Mouse (Mus musculus) ES-E14 (cell line): ENCODE results near the gene Defb36. TPM values are rescaled to one million over a fixed set of nuclear protein-coding genes. Genes with fewer than 3 reads are reported as not detected.

Experiments used
- DNase-seq: peaks from one replicate; pipeline ENCODE4 v3.0.0-alpha.2; 2013; ENCODE audit warnings: low read depth, low spot score
- H3K27ac ChIP-seq: 2 replicates; pipeline ENCODE4 v1.5.1; 2012; ENCODE audit warnings: low read depth, mild to moderate bottlenecking, low read length, moderate library complexity, mixed read lengths; ENCODE audit not compliant: poor library complexity, insufficient read depth, severe bottlenecking
- H3K36me3 ChIP-seq: 2 replicates; pipeline ENCODE4 v1.6.1; 2012; ENCODE audit warnings: mild to moderate bottlenecking, low read length, moderate library complexity, mixed read lengths; ENCODE audit not compliant: control insufficient read depth, poor library complexity, insufficient read depth, severe bottlenecking
- H3K4me1 ChIP-seq, 2 experiments: fragments of 150-350 bp in 1 of 2; sonication (generic) in 1 of 2; 2 replicates each; pipeline ENCODE4 v1.6.1; 2012; ENCODE audit warnings: low read length in 2 of 2, mild to moderate bottlenecking in 1 of 2, mixed read lengths in 1 of 2; ENCODE audit not compliant: control insufficient read depth in 2 of 2, insufficient read depth in 2 of 2, poor library complexity in 1 of 2
- H3K4me3 ChIP-seq, 2 experiments: fragments of 150-350 bp in 1 of 2; sonication (generic) in 1 of 2; 2 replicates each; pipeline ENCODE4 v1.5.1; 2012; ENCODE audit warnings: low read length in 2 of 2, low read depth in 1 of 2, mild to moderate bottlenecking in 1 of 2, mixed read lengths in 1 of 2; ENCODE audit not compliant: insufficient read depth in 1 of 2, poor library complexity in 1 of 2, severe bottlenecking in 1 of 2
- H3K9ac ChIP-seq: 2 replicates; pipeline ENCODE4 v1.6.1; 2012; ENCODE audit warnings: low read depth, mild to moderate bottlenecking, low read length, mixed read lengths; ENCODE audit not compliant: poor library complexity, insufficient read depth, severe bottlenecking
- H3K9me3 ChIP-seq: fragments of 150-350 bp; sonication (generic); 2 replicates; pipeline ENCODE4 v1.6.1; 2012; ENCODE audit warnings: low read depth, mild to moderate bottlenecking, low read length; ENCODE audit not compliant: control insufficient read depth, insufficient read depth
- CHD2 ChIP-seq: IDR thresholded peaks from 2 replicates; pipeline ENCODE4 v1.6.1; 2014; ENCODE audit warnings: mild to moderate bottlenecking, low read depth, low read length, inconsistent platforms
- HCFC1 ChIP-seq: IDR thresholded peaks from 2 replicates; pipeline ENCODE4 v1.6.1; 2012; ENCODE audit warnings: low read length, inconsistent platforms, borderline replicate concordance; ENCODE audit not compliant: insufficient read depth
- MAFK ChIP-seq: IDR thresholded peaks from 2 replicates; pipeline ENCODE4 v1.6.1; 2014; ENCODE audit warnings: mild to moderate bottlenecking, low read depth, low read length, inconsistent platforms; ENCODE audit not compliant: insufficient read depth
- ZC3H11A ChIP-seq: IDR thresholded peaks from 2 replicates; pipeline ENCODE4 v1.6.1; 2012; ENCODE audit warnings: low read depth, mild to moderate bottlenecking, inconsistent platforms, low read length, borderline replicate concordance
- ZNF384 ChIP-seq: IDR thresholded peaks from 2 replicates; pipeline ENCODE4 v1.6.1; 2012; ENCODE audit warnings: low read depth, low read length, inconsistent platforms
- in situ Hi-C, 2 experiments: fragments of 600-800 bp; cut with MboI; formaldehyde crosslinking; loops; one replicate each; pipeline ENCODE4 v1.15.1; 2025; ENCODE audit warnings: low sequenced_read_pairs in 2 of 2, inconsistent platforms in 1 of 2; ENCODE audit not compliant: unreplicated experiment in 2 of 2
- total RNA-seq: library from RNA; depleted of rRNA; stranded (reverse); fragments of 300-350 nt; gene quantifications from 2 replicates; pipeline ENCODE4 v1.2.3, GENCODE M21; 2012; rRNA removed

The Defb36 gene
- total RNA-seq, 1 experiment: not detected

- H3K4me3 ChIP-seq: no peak overlapping the region
- no peak for TF ChIP-seq ZC3H11A
- no peak for TF ChIP-seq HCFC1
- no peak for TF ChIP-seq MAFK
- no peak for TF ChIP-seq ZNF384
- no peak for TF ChIP-seq CHD2
- in situ Hi-C loops: no loop called here
- no peaks in the 10 kb centered on the region for H3K36me3 ChIP-seq
- H3K9me3 ChIP-seq: no peaks in the 10 kb centered on the region
- H3K27ac ChIP-seq: no peak overlapping the region
- no peak overlapping the region for H3K9ac ChIP-seq
- no peak for DNase-seq
- H3K4me1 ChIP-seq: no peaks in the 10 kb centered on the region; a peak in 1 of 4 replicates
These were observed 57.0 kb downstream of the Defb36 start for GRCm38 (mm10) chr2:152661163-152661562.

Other genes with a start within 250 kb of the Defb36 start
- gene Nrsn2, start 227.7 kb upstream of the Defb36 start, total RNA-seq: 2.1 and 3.3 TPM in 2 replicates
- gene Sox12, start 206.3 kb upstream of the Defb36 start, total RNA-seq: 7.4 and 9.1 TPM in 2 replicates
- gene Zcchc3, start 189.3 kb upstream of the Defb36 start, total RNA-seq: 21.4 and 22.9 TPM in 2 replicates
- 0.18 and 0.58 TPM in 2 replicates for gene 6820408C15Rik, start 188.7 kb upstream of the Defb36 start, total RNA-seq
- gene Defb23, start 139.7 kb upstream of the Defb36 start, total RNA-seq: not detected in 2 replicates
- gene Defb20, start 127.3 kb upstream of the Defb36 start, total RNA-seq: not detected in 2 replicates
- gene Defb22, start 114.2 kb upstream of the Defb36 start, total RNA-seq: not detected in 2 replicates
- not detected in 2 replicates for gene Defb26, start 92.6 kb upstream of the Defb36 start, total RNA-seq
- gene Defb28, start 86.1 kb upstream of the Defb36 start, total RNA-seq: not detected in 2 replicates
- gene Defb29, start 64.2 kb upstream of the Defb36 start, total RNA-seq: not detected in 2 replicates
- gene Gm17416, start 35.0 kb upstream of the Defb36 start, total RNA-seq: not detected in 2 replicates
- gene Defb21, start 31.6 kb upstream of the Defb36 start, total RNA-seq: not detected in 2 replicates
- gene Defb19, start 24.0 kb upstream of the Defb36 start, total RNA-seq: not detected in 2 replicates
- gene Defb45, start 4.9 kb upstream of the Defb36 start, total RNA-seq: not detected in 2 replicates
- gene Defb25, start 18.7 kb downstream of the Defb36 start, total RNA-seq: 3.9 and 5.7 TPM in 2 replicates
- gene Rem1, start 22.6 kb downstream of the Defb36 start, total RNA-seq: 0.16 and 0.18 TPM in 2 replicates
- gene H13, start 65.1 kb downstream of the Defb36 start, total RNA-seq: 55.0 and 91.6 TPM in 2 replicates
- 39.3 and 87.4 TPM in 2 replicates for gene Mcts2, start 82.7 kb downstream of the Defb36 start, total RNA-seq
- gene Id1, start 131.9 kb downstream of the Defb36 start, total RNA-seq: 74.5 and 122 TPM in 2 replicates
- 1.7 and 2.3 TPM in 2 replicates for gene Cox4i2, start 149.8 kb downstream of the Defb36 start, total RNA-seq
- gene Bcl2l1, start 227.4 kb downstream of the Defb36 start, total RNA-seq: 24.9 and 34.9 TPM in 2 replicates
- gene Tpx2, start 243.6 kb downstream of the Defb36 start, total RNA-seq: 63.2 and 77.8 TPM in 2 replicates